Mouse (Mus musculus) right cerebral cortex, adult 2 months (tissue): ENCODE results near the gene Grb2.

Experiments used
- DNase-seq, 2 experiments: peaks; one replicate each; pipeline ENCODE4 v3.0.0; 2021 to 2022; ENCODE audit warnings: low spot score in 2 of 2

Grb2 gene

GRCm38 (mm10) chr11:115712268-115712667 lies 3.9 kb upstream of the Grb2 start:
- no peak for DNase-seq

GRCm38 (mm10) chr11:115711133-115711532 lies 2.7 kb upstream of the Grb2 start:
- no peak for DNase-seq

GRCm38 (mm10) chr11:115709829-115710559 lies 1.6 kb upstream of the Grb2 start:
- DNase-seq, result no peak

GRCm38 (mm10) chr11:115708956-115709828 lies 795 bp upstream of the Grb2 start:
- peak; percentile 45 to 61 for DNase-seq

GRCm38 (mm10) chr11:115707313-115708208 lies 836 bp downstream of the Grb2 start:
- DNase-seq, result no peak

GRCm38 (mm10) chr11:115706584-115706983 lies 1.8 kb downstream of the Grb2 start:
- DNase-seq, result no peak

- no peak for DNase-seq
Measured at GRCm38 (mm10) chr11:115705561-115705960, 2.8 kb downstream of the Grb2 start.

- no peak for DNase-seq
Measured at GRCm38 (mm10) chr11:115704648-115705047, 3.7 kb downstream of the Grb2 start.

GRCm38 (mm10) chr11:115703466-115703865 lies 4.9 kb downstream of the Grb2 start:
- no peak for DNase-seq

- peak; percentile 95 to 97 for DNase-seq
Measured at GRCm38 (mm10) chr11:115698986-115699728, 9.2 kb downstream of the Grb2 start.

- DNase-seq, result no peak
Measured at GRCm38 (mm10) chr11:115697722-115698121, 10.7 kb downstream of the Grb2 start.

GRCm38 (mm10) chr11:115697091-115697490 lies 11.3 kb downstream of the Grb2 start:
- no peak for DNase-seq

- no peak for DNase-seq
Measured at GRCm38 (mm10) chr11:115696471-115696870, 11.9 kb downstream of the Grb2 start.

GRCm38 (mm10) chr11:115693979-115694578 lies 14.3 kb downstream of the Grb2 start:
- DNase-seq, result no peak

- no peak for DNase-seq
Measured at GRCm38 (mm10) chr11:115692800-115693199, 15.6 kb downstream of the Grb2 start.

GRCm38 (mm10) chr11:115691976-115692375 lies 16.4 kb downstream of the Grb2 start:
- DNase-seq, result no peak

GRCm38 (mm10) chr11:115691511-115691910 lies 16.9 kb downstream of the Grb2 start:
- DNase-seq, result no peak

- no peak for DNase-seq
Measured at GRCm38 (mm10) chr11:115691013-115691412, 17.4 kb downstream of the Grb2 start.

GRCm38 (mm10) chr11:115690356-115690755 lies 18.0 kb downstream of the Grb2 start:
- DNase-seq, result no peak

- no peak for DNase-seq
Measured at GRCm38 (mm10) chr11:115689137-115689915, 19.1 kb downstream of the Grb2 start.
